Mouse (Mus musculus) spleen, postnatal 36 days (tissue): ENCODE measurements around the gene Chaf1b.

Experiments used
- DNase-seq, 2 experiments: peaks; one replicate each; pipeline ENCODE4 v3.0.0; 2022; ENCODE audit warnings: low spot score in 2 of 2, mixed read lengths in 1 of 2

Gene Chaf1b

GRCm38 (mm10) chr16:93912808-93913207 is 29.1 kb downstream of the Chaf1b start:
- no peak for DNase-seq

- no peak for DNase-seq
Observed at GRCm38 (mm10) chr16:93913881-93914576, 30.3 kb downstream of the Chaf1b start.

GRCm38 (mm10) chr16:93915338-93915849 is 31.7 kb downstream of the Chaf1b start:
- peak; percentile 35 to 43 for DNase-seq

GRCm38 (mm10) chr16:93917712-93918678 is 34.3 kb downstream of the Chaf1b start:
- DNase-seq = peak; percentile 73 to 80

GRCm38 (mm10) chr16:93918679-93919060 is 35.0 kb downstream of the Chaf1b start:
- no peak for DNase-seq

- no peak for DNase-seq
Observed at GRCm38 (mm10) chr16:93919189-93919588, 35.5 kb downstream of the Chaf1b start.

- no peak for DNase-seq
Observed at GRCm38 (mm10) chr16:93920673-93921072, 37.0 kb downstream of the Chaf1b start.

GRCm38 (mm10) chr16:93922835-93923389 is 39.2 kb downstream of the Chaf1b start:
- DNase-seq = no peak

- no peak for DNase-seq
Observed at GRCm38 (mm10) chr16:93923788-93924187, 40.1 kb downstream of the Chaf1b start.

- DNase-seq = no peak
Observed at GRCm38 (mm10) chr16:93925684-93926247, 42.1 kb downstream of the Chaf1b start.

GRCm38 (mm10) chr16:93929370-93930032 is 45.8 kb downstream of the Chaf1b start:
- no peak for DNase-seq

GRCm38 (mm10) chr16:93932185-93933168 is 48.8 kb downstream of the Chaf1b start:
- no peak for DNase-seq

GRCm38 (mm10) chr16:93934588-93934987 is 50.9 kb downstream of the Chaf1b start:
- DNase-seq = no peak

- DNase-seq = peak; percentile 48 to 52
Observed at GRCm38 (mm10) chr16:93935009-93935408, 51.3 kb downstream of the Chaf1b start.

GRCm38 (mm10) chr16:93938400-93938846 is 54.7 kb downstream of the Chaf1b start:
- peak; percentile 26 to 40 for DNase-seq

GRCm38 (mm10) chr16:93939961-93940360 is 56.3 kb downstream of the Chaf1b start:
- DNase-seq = no peak

- DNase-seq = peak; percentile 25 to 28
Observed at GRCm38 (mm10) chr16:93941781-93942567, 58.3 kb downstream of the Chaf1b start.

- DNase-seq = no peak
Observed at GRCm38 (mm10) chr16:93942796-93943502, 59.2 kb downstream of the Chaf1b start.
